Mouse (Mus musculus): ENCODE measurements around the gene Podxl. TPM values are rescaled to one million over a fixed set of nuclear protein-coding genes. Genes with fewer than 3 reads are reported as not detected.

The Podxl gene
- polyA plus RNA-seq, 1 experiment: 0.60 TPM

- Histone ChIP-seq H3K27me3 (ENCODE audit: control insufficient read depth, insufficient read depth, insufficient read length) (no peaks in the 10 kb centered on the region), H3K79me2 (ENCODE audit: control insufficient read depth, insufficient read depth) (no peaks in the 10 kb centered on the region), H3K36me3 (ENCODE audit: control insufficient read depth, insufficient read depth) (no peaks in the 10 kb centered on the region), H3K4me2 (ENCODE audit: low read depth) (no peak overlapping the region), H3ac (ENCODE audit: control insufficient read depth, insufficient read length) (no peak overlapping the region), H3K4me3 (no peak overlapping the region)
- TF ChIP-seq POLR2AphosphoS2 (IDR thresholded peaks at IDR 0.05; ENCODE audit: insufficient read length, low read depth) (no peak), USF1 (IDR thresholded peaks at IDR 0.05; ENCODE audit: low read depth) (no peak), POLR2A (IDR thresholded peaks at IDR 0.05; ENCODE audit: insufficient read length, low read depth) (no peak), CEBPB (IDR thresholded peaks at IDR 0.05; ENCODE audit: insufficient read depth, poor library complexity, severe bottlenecking) (no peak), E2F4 (IDR thresholded peaks at IDR 0.05; ENCODE audit: insufficient read depth) (no peak), REST (IDR thresholded peaks at IDR 0.05; ENCODE audit: insufficient read depth, insufficient read length) (no peak), MYOG (IDR thresholded peaks at IDR 0.05; ENCODE audit: control insufficient read depth in 1 of 3, insufficient read depth in 1 of 3, insufficient read length in 2 of 3, low read depth in 2 of 3) (no peak), TCF3 (IDR thresholded peaks at IDR 0.05; ENCODE audit: insufficient read length, low read depth) (no peak), MYOD1 (IDR thresholded peaks at IDR 0.05; ENCODE audit: control insufficient read depth in 1 of 3, insufficient read length in 2 of 3, low read depth in 2 of 3) (no peak), TCF12 (IDR thresholded peaks at IDR 0.05; ENCODE audit: insufficient read depth, poor library complexity, severe bottlenecking) (no peak), MAX (IDR thresholded peaks at IDR 0.05; ENCODE audit: low read depth) (no peak), SRF (IDR thresholded peaks at IDR 0.05; ENCODE audit: control insufficient read depth, insufficient read length, low read depth) (no peak)
Observed at GRCm38 (mm10) chr6:31590754-31591153, 27.0 kb upstream of the Podxl start.

GRCm38 (mm10) chr6:31589268-31589667 is 25.5 kb upstream of the Podxl start:
- TF ChIP-seq USF1 (IDR thresholded peaks at IDR 0.05; ENCODE audit: low read depth): no peak
- no peak for TF ChIP-seq TCF12 (IDR thresholded peaks at IDR 0.05; ENCODE audit: insufficient read depth, poor library complexity, severe bottlenecking)
- TF ChIP-seq MAX (IDR thresholded peaks at IDR 0.05; ENCODE audit: low read depth): no peak
- no peak for TF ChIP-seq REST (IDR thresholded peaks at IDR 0.05; ENCODE audit: insufficient read depth, insufficient read length)
- TF ChIP-seq MYOD1 (IDR thresholded peaks at IDR 0.05; ENCODE audit: control insufficient read depth in 1 of 3, insufficient read length in 2 of 3, low read depth in 2 of 3): no peak
- no peak for TF ChIP-seq TCF3 (IDR thresholded peaks at IDR 0.05; ENCODE audit: insufficient read length, low read depth)
- TF ChIP-seq SRF (IDR thresholded peaks at IDR 0.05; ENCODE audit: control insufficient read depth, insufficient read length, low read depth): no peak
- TF ChIP-seq MYOG (IDR thresholded peaks at IDR 0.05; ENCODE audit: control insufficient read depth in 1 of 3, insufficient read depth in 1 of 3, insufficient read length in 2 of 3, low read depth in 2 of 3): no peak
- no peak for TF ChIP-seq CEBPB (IDR thresholded peaks at IDR 0.05; ENCODE audit: insufficient read depth, poor library complexity, severe bottlenecking)
- no peak for TF ChIP-seq POLR2A (IDR thresholded peaks at IDR 0.05; ENCODE audit: insufficient read length, low read depth)
- no peak for TF ChIP-seq POLR2AphosphoS2 (IDR thresholded peaks at IDR 0.05; ENCODE audit: insufficient read length, low read depth)
- no peak for TF ChIP-seq E2F4 (IDR thresholded peaks at IDR 0.05; ENCODE audit: insufficient read depth)
- Histone ChIP-seq H3K79me2 (ENCODE audit: control insufficient read depth, insufficient read depth) (no peaks in the 10 kb centered on the region), H3K36me3 (ENCODE audit: control insufficient read depth, insufficient read depth) (no peaks in the 10 kb centered on the region), H3ac (ENCODE audit: control insufficient read depth, insufficient read length) (no peak overlapping the region), H3K4me2 (ENCODE audit: low read depth) (no peak overlapping the region), H3K27me3 (ENCODE audit: control insufficient read depth, insufficient read depth, insufficient read length) (no peaks in the 10 kb centered on the region), H3K4me3 (no peak overlapping the region)

- TF ChIP-seq E2F4 (IDR thresholded peaks at IDR 0.05; ENCODE audit: insufficient read depth) (no peak), CEBPB (IDR thresholded peaks at IDR 0.05; ENCODE audit: insufficient read depth, poor library complexity, severe bottlenecking) (no peak), TCF3 (IDR thresholded peaks at IDR 0.05; ENCODE audit: insufficient read length, low read depth) (no peak), USF1 (IDR thresholded peaks at IDR 0.05; ENCODE audit: low read depth) (no peak), MYOD1 (IDR thresholded peaks at IDR 0.05; ENCODE audit: control insufficient read depth in 1 of 3, insufficient read length in 2 of 3, low read depth in 2 of 3) (no peak)
Observed at GRCm38 (mm10) chr6:31587655-31588054, 23.9 kb upstream of the Podxl start.

GRCm38 (mm10) chr6:31586127-31586526 is 22.3 kb upstream of the Podxl start:
- H3K36me3 ChIP-seq (ENCODE audit: control insufficient read depth, insufficient read depth): no peaks in the 10 kb centered on the region
- H3K4me3 ChIP-seq: no peak overlapping the region
- no peak overlapping the region for H3ac ChIP-seq (ENCODE audit: control insufficient read depth, insufficient read length)
- no peaks in the 10 kb centered on the region for H3K27me3 ChIP-seq (ENCODE audit: control insufficient read depth, insufficient read depth, insufficient read length)
- TF ChIP-seq POLR2AphosphoS2 (IDR thresholded peaks at IDR 0.05; ENCODE audit: insufficient read length, low read depth) (no peak), CEBPB (IDR thresholded peaks at IDR 0.05; ENCODE audit: insufficient read depth, poor library complexity, severe bottlenecking) (no peak), MAX (IDR thresholded peaks at IDR 0.05; ENCODE audit: low read depth) (no peak), USF1 (IDR thresholded peaks at IDR 0.05; ENCODE audit: low read depth) (no peak), REST (IDR thresholded peaks at IDR 0.05; ENCODE audit: insufficient read depth, insufficient read length) (no peak), TCF12 (IDR thresholded peaks at IDR 0.05; ENCODE audit: insufficient read depth, poor library complexity, severe bottlenecking) (no peak), MYOD1 (IDR thresholded peaks at IDR 0.05; ENCODE audit: control insufficient read depth in 1 of 3, insufficient read length in 2 of 3, low read depth in 2 of 3) (no peak), MYOG (IDR thresholded peaks at IDR 0.05; ENCODE audit: control insufficient read depth in 1 of 3, insufficient read depth in 1 of 3, insufficient read length in 2 of 3, low read depth in 2 of 3) (no peak), SRF (IDR thresholded peaks at IDR 0.05; ENCODE audit: control insufficient read depth, insufficient read length, low read depth) (no peak), E2F4 (IDR thresholded peaks at IDR 0.05; ENCODE audit: insufficient read depth) (no peak), TCF3 (IDR thresholded peaks at IDR 0.05; ENCODE audit: insufficient read length, low read depth) (no peak), POLR2A (IDR thresholded peaks at IDR 0.05; ENCODE audit: insufficient read length, low read depth) (no peak)
- no peaks in the 10 kb centered on the region for H3K79me2 ChIP-seq (ENCODE audit: control insufficient read depth, insufficient read depth)
- H3K4me2 ChIP-seq (ENCODE audit: low read depth): no peak overlapping the region

More at GRCm38 (mm10) chr6:31587655-31588054, 23.9 kb upstream of the Podxl start:
- Histone ChIP-seq H3K79me2 (ENCODE audit: control insufficient read depth, insufficient read depth) (no peaks in the 10 kb centered on the region), H3ac (ENCODE audit: control insufficient read depth, insufficient read length) (no peak overlapping the region), H3K4me2 (ENCODE audit: low read depth) (no peak overlapping the region), H3K36me3 (ENCODE audit: control insufficient read depth, insufficient read depth) (no peaks in the 10 kb centered on the region), H3K27me3 (ENCODE audit: control insufficient read depth, insufficient read depth, insufficient read length) (no peaks in the 10 kb centered on the region), H3K4me3 (no peak overlapping the region)

GRCm38 (mm10) chr6:31576151-31576550 is 12.4 kb upstream of the Podxl start:
- Histone ChIP-seq H3K27me3 (ENCODE audit: control insufficient read depth, insufficient read depth, insufficient read length) (no peaks in the 10 kb centered on the region), H3ac (ENCODE audit: control insufficient read depth, insufficient read length) (no peak overlapping the region), H3K4me3 (no peak overlapping the region), H3K79me2 (ENCODE audit: control insufficient read depth, insufficient read depth) (no peaks in the 10 kb centered on the region), H3K4me2 (ENCODE audit: low read depth) (no peak overlapping the region), H3K36me3 (ENCODE audit: control insufficient read depth, insufficient read depth) (no peaks in the 10 kb centered on the region)
- no peak for TF ChIP-seq REST (IDR thresholded peaks at IDR 0.05; ENCODE audit: insufficient read depth, insufficient read length)
- no peak for TF ChIP-seq CEBPB (IDR thresholded peaks at IDR 0.05; ENCODE audit: insufficient read depth, poor library complexity, severe bottlenecking)
- no peak for TF ChIP-seq SRF (IDR thresholded peaks at IDR 0.05; ENCODE audit: control insufficient read depth, insufficient read length, low read depth)
- TF ChIP-seq MAX (IDR thresholded peaks at IDR 0.05; ENCODE audit: low read depth): no peak
- TF ChIP-seq POLR2A (IDR thresholded peaks at IDR 0.05; ENCODE audit: insufficient read length, low read depth): no peak
- TF ChIP-seq USF1 (IDR thresholded peaks at IDR 0.05; ENCODE audit: low read depth): no peak
- no peak for TF ChIP-seq TCF3 (IDR thresholded peaks at IDR 0.05; ENCODE audit: insufficient read length, low read depth)
- no peak for TF ChIP-seq E2F4 (IDR thresholded peaks at IDR 0.05; ENCODE audit: insufficient read depth)
- TF ChIP-seq POLR2AphosphoS2 (IDR thresholded peaks at IDR 0.05; ENCODE audit: insufficient read length, low read depth): no peak
- TF ChIP-seq TCF12 (IDR thresholded peaks at IDR 0.05; ENCODE audit: insufficient read depth, poor library complexity, severe bottlenecking): no peak
- TF ChIP-seq MYOG (IDR thresholded peaks at IDR 0.05; ENCODE audit: control insufficient read depth in 1 of 3, insufficient read depth in 1 of 3, insufficient read length in 2 of 3, low read depth in 2 of 3): no peak
- TF ChIP-seq MYOD1 (IDR thresholded peaks at IDR 0.05; ENCODE audit: control insufficient read depth in 1 of 3, insufficient read length in 2 of 3, low read depth in 2 of 3): no peak
